Mouse (Mus musculus): ENCODE measurements at regions not wholly inside any gene's neighbourhood (a gene's known extent, or its start where the extent isn't known, plus 50 kb on each side); places are given as distances from the start of the nearest gene placed in this dataset.

DNA sequence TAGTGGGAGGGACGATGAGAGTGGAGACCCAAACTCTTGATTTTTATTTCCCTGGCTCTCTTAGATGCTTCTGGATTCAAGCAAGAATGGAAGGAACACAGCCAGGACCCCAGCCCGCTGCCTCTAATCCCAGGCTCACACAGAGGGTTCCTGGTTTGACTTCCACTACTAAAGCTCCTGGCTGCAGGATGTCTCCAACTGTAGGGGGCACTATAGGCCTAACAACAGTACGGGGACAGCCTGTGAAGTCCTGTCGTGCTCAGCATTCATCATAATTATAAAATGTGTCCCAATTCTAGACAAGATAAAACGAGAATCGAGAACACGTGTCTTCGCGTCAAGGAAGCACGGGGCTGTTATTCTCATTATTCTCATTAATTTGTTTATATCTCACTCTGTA lies 254.3 kb upstream of the Kcnab2 start:
- no peak for DNase-seq (ENCODE audit: low read depth, low spot score)

DNA sequence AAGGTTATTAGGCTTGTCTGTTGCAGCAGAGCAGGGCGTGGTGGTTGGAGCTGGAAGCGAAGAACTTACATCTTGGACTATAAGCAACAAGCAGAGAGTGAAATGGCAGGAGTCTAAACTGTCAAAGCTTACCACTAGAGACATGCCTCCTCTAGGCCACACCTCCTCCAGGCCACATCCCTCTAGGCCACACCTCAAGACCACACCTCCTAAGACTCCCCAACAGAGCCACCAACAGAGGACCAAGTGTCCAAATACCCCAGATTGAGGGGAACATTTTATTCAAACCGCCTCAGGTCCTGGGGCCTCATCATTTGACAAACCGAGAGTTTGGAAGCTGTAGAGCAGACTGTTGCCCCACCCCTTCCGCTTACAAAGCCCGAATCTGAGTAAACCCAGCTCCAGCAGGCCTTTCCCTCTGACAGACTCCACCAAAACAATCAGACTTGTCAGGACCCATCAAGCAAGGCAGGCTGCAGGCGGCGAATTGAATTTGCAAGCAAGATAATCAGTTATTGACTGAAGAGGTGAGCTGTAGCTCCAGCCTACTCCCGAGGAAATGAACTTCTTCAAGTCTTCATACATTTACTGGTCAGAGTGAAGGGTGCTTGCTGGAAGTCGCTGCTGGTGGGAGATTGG lies 253.5 kb upstream of the Kcnab2 start:
- DNase-seq (ENCODE audit: low read depth, low spot score): no peak

DNA sequence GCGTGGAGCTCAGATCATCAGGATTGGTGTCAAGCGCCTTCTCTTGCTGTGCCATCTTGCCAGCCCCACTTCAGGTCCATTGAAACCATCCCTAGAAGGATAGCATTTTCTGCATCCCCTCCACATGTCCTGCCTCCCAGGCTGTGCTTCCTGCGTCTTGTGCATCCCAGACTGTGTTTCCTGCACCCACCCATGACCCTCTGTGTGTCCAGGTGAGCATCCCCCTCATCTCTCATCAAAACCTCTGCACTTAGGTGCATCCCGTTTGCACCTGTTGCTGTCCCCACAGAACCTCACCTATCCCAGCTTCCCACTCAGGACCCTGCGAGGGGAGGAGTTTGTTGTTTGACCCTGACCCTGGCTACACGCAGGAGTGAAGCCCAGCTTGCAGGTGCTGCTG lies 251.8 kb upstream of the Kcnab2 start:
- no peak for DNase-seq (ENCODE audit: low read depth, low spot score)

GRCm38 (mm10) chr4:152725881-152726280 lies 248.2 kb upstream of the Kcnab2 start:
- no peak for DNase-seq (ENCODE audit: low read depth, low spot score)

- DNase-seq (ENCODE audit: low read depth, low spot score): no peak
These were observed 247.8 kb upstream of the Kcnab2 start for GRCm38 (mm10) chr4:152725423-152725822.

GRCm38 (mm10) chr4:152724741-152725140 lies 247.1 kb upstream of the Kcnab2 start:
- DNase-seq (ENCODE audit: low read depth, low spot score): no peak

- DNase-seq (ENCODE audit: low read depth, low spot score): no peak
These were observed 246.4 kb upstream of the Kcnab2 start for GRCm38 (mm10) chr4:152724026-152724425.

DNA sequence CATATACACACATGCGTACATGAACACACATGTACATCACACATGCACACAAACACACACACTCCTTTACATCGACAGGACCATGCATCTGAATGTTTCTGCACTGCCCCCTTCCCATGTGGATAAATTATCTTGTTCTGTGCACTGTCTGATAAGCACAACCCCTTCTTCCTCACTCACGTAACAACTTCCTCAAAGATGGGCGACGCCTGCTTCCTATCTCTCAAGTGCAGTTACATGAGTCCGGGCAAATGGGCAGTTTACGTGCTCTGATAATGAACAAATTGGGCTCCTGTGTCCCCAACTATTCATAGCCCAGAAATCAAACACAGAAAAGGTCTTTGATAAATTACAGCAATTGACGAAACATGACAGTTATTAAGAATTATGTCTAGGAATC lies 242.9 kb upstream of the Kcnab2 start:
- no peak for DNase-seq (ENCODE audit: low read depth, low spot score)

- DNase-seq (ENCODE audit: low read depth, low spot score): no peak
These were observed 241.9 kb upstream of the Kcnab2 start for GRCm38 (mm10) chr4:152719416-152720127.

DNA sequence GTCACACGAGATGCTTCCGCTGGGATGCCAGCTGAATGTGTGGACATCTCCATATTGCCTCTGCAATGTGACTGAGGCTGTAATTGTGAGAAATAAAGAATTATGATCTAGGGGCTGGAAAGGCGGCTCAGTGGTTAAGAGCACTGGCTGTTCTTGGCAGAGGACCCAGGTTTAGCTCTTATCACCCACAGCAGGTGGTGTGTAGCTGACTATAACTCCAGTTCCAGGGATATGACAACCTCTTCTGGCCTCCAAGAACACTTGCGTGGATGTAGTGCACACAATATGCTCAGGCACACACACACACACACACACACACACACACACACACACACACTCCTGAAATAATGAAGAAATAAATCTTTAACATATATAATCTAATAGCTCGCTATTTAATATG lies 232.7 kb upstream of the Kcnab2 start:
- no peak for DNase-seq (ENCODE audit: low read depth, low spot score)

GRCm38 (mm10) chr4:152700217-152700616 lies 222.5 kb upstream of the Kcnab2 start:
- no peak for DNase-seq (ENCODE audit: low read depth, low spot score)

GRCm38 (mm10) chr4:152697247-152697960 lies 219.7 kb upstream of the Kcnab2 start:
- no peak for DNase-seq (ENCODE audit: low read depth, low spot score)

GRCm38 (mm10) chr4:152691735-152692134 lies 214.1 kb upstream of the Kcnab2 start:
- DNase-seq (ENCODE audit: low read depth, low spot score): no peak

GRCm38 (mm10) chr4:152691302-152691701 lies 213.6 kb upstream of the Kcnab2 start:
- DNase-seq (ENCODE audit: low read depth, low spot score): no peak

DNA sequence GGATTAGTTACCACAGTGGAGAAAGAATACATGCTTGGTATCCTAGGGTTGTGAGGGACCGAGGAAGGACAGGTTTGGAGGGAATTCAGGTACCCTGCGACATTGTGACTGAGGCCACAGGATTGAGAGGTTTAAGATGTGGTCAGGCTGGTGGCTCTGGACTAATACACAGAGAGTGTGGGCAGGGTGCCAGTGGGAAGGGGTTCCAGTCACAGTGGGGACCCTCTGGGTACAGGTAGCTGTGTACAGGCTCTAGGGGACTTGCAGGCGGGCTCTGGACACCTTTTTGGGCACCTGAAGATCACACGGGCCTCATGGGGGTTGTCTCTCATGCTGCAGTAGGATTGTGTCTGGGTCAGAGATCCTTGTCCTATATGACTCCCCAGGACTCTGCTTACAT lies 213.1 kb upstream of the Kcnab2 start:
- no peak for DNase-seq (ENCODE audit: low read depth, low spot score)

DNA sequence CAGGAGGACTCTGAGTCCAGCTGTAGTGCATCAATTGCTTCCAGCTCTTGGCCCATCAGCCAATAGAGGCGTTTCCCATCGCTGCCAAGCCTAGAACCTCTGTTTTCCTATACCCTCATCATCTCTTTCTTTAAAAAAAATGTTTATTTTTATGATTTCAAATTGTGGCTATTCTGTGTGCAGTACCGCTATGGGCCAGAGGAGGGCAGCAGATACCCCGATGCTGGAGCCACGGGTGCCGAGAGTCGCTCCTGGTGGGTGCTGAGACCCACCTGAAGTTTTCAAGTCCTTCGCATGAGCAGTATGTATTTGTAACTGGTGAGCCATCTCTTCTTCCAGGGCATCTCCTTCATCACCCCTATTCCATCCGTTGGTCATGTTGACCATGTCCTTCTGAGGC lies 212.2 kb upstream of the Kcnab2 start:
- DNase-seq (ENCODE audit: low read depth, low spot score): no peak

DNA sequence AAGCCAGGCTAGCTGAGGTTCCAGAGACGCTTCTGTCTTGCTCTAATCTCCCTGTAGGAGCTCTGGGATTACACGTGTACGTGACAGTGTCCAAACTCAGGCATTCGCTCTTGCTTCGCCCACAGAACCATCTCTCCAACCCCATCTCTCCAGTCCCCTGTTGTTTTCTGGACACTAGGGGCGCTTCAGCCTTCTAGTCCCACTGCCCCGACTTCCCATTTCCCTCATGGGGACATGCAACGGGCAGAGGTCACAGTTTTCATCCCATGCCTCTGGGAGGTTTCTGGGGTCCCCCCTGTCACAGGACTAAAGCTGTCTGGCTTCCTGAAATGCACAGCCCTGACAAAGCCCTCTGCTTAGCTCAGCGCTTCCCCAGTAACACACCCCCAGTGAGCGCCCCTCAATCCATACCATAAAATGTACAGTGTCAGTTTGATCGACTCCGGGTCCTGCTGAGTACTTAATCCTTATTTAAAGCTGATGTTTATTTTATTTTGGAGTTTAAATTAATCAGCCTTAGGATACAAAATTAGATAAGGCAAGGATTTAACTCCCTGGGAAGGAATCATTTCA lies 208.9 kb upstream of the Kcnab2 start:
- DNase-seq (ENCODE audit: low read depth, low spot score): no peak

- no peak for DNase-seq (ENCODE audit: low read depth, low spot score)
These were observed 196.5 kb upstream of the Kcnab2 start for GRCm38 (mm10) chr4:152674140-152674539.

DNA sequence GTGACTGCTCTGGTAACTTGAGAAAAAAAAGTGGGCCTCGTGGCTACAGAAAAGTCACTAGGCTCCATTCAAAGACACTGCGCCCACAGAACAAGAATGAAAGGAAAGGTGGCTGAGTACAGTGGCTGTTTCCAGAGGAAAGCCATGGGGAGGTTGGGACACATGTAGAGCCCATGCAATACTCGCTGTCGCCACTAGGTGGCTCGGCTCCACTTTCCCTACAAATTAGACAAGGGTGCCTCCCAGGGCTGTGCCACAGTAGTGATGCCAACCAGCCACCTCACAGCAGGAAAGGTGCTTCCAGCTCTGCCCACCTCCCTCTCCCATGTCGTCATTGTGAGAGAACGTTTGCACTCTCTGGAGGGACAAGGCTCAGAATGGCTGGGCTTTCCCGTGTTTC lies 185.8 kb upstream of the Kcnab2 start:
- peak; percentile 7 for DNase-seq (ENCODE audit: low read depth, low spot score)

DNA sequence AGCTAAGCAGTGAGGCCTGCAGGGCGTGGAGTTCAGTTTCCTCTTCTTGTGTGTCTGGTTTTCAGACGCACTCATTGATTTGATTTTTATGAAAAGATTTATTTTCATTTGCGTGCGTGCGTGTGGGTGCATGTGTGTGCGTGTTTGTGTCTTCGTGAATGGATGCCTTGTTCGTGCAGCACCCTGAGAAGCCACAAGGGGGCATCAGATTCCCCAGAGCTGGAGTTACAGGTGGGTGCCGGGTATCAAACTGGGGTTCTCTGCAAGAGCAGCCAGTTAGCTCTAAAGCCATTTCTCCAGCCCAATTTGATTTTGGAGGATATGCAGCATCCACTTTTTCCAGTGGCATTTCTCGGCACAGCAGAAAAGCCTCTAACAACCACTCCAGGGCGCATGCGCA lies 185.4 kb upstream of the Kcnab2 start:
- no peak for DNase-seq (ENCODE audit: low read depth, low spot score)

- DNase-seq (ENCODE audit: low read depth, low spot score): no peak
These were observed 184.8 kb upstream of the Kcnab2 start for GRCm38 (mm10) chr4:152662439-152662838.

- DNase-seq (ENCODE audit: low read depth, low spot score): no peak
These were observed 172.5 kb upstream of the Kcnab2 start for GRCm38 (mm10) chr4:152650198-152650597.

GRCm38 (mm10) chr4:152647620-152648019 lies 169.9 kb upstream of the Kcnab2 start:
- no peak for DNase-seq (ENCODE audit: low read depth, low spot score)

All from CD4-positive, CD25-positive, alpha-beta regulatory T cell, adult 2 months (primary cell).